Mouse (Mus musculus) G1E-ER4 (cell line): ENCODE results near the gene Stk16. TPM values are rescaled to one million over a fixed set of nuclear protein-coding genes. Genes with fewer than 3 reads are reported as not detected.

Experiments
- GATA1 ChIP-seq: IDR thresholded peaks from one replicate; pipeline ENCODE4 v1.8.0; 2012; ENCODE audit warnings: low read length, inconsistent platforms
- polyA plus RNA-seq: library from polyadenylated mRNA; stranded (reverse); fragments of >175 nt; gene quantifications from 2 replicates; pipeline ENCODE4 v1.2.3, GENCODE M21; 2012

Gene Stk16
- polyA plus RNA-seq, 1 experiment, result 217 TPM

DNA sequence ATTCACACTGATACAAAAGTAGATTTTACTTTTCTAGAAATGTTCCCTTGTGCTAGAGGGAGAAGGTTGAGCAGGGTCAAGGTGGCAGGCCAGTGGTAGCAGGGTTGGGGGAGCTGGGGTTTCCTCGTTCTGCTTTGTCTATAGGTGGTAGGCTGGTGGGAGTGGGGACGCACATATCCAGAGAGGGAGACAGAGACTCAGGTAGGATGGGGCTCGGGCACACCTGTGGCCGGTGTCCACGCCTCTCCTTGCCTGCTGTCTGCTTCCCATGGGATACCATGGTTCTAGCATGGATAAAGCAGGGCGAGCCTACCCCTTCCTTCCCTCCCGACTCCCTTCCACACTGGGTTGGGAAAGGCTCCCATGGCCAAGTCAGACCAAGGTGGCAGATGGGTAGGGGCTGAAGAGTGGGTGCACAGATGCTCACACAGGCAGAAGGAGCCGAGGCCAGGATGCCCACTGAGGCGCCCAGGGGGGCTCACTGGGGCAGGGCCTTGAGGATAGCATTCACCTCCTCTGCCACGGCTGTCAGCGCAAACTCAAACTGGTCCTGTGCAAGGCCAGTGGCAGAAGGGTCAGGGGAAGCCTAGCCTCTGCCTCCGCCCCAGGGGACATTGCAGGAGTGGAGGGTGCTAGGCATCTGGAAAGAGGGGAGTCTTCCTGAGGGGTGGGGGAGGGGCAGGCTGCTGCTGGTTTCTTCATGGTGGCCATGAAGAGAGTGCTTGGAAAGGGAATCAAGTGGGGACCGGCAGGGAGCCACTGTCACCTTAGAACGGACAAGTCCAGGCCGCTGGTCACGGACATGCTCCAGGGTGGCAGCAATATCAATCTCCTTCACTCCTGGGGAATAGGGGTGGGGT lies 36.7 kb downstream of the Stk16 start:
- no peak for TF ChIP-seq GATA1

DNA sequence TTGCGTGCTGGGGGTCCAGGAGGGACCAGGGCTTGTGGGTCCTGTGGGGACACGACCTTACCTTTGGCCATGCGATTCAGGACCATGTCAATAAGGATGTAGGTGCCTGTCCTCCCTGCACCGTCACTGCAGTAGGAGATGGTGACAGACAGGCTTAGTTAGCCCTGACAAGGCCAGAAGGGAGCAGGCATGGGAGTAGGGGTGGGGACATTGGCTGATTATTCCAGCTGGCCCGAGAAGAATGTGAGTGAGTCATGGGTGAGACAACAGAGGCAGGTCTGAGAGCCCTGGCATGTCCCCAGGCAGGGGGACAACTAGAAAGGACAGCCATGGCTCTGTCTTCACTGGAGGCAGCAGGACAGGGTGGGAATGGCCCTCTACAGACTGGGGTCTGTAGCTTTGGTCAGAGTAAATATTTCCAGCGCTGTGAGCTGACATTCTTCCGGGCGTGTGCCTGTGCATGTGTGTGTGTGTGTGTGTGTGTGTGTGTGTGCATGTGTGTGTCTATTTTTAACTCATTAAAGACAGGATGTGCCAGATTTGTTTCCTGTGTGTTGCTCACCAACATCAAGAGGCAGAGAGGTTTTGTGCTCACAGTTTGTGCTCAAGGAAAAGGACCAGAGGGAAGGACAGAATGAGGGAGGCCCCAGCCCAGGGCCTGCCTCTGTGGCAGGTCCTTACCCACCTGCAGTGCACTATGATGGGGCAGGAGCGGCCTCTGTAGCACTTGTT lies 37.6 kb downstream of the Stk16 start:
- TF ChIP-seq GATA1, result no peak

DNA sequence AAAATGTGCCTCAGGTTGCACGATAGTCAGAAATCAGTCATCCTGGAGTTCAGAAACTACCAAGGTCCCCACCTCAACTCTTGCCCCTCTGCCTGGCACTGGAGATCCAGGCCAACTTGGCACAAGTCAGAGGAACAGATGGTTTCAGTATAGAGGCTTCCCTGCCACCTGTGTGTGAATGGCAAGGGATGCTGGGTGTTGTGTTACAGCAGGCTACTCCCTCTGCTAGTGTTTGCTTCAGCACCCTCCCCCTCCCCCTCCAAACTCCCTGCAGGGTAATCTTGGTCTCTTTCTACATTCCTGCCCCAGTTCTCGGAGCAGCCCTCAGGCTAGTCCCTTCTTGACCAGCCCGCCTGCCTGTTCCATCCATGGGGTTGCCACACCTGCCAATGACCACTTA lies 39.9 kb downstream of the Stk16 start:
- TF ChIP-seq GATA1, result no peak

DNA sequence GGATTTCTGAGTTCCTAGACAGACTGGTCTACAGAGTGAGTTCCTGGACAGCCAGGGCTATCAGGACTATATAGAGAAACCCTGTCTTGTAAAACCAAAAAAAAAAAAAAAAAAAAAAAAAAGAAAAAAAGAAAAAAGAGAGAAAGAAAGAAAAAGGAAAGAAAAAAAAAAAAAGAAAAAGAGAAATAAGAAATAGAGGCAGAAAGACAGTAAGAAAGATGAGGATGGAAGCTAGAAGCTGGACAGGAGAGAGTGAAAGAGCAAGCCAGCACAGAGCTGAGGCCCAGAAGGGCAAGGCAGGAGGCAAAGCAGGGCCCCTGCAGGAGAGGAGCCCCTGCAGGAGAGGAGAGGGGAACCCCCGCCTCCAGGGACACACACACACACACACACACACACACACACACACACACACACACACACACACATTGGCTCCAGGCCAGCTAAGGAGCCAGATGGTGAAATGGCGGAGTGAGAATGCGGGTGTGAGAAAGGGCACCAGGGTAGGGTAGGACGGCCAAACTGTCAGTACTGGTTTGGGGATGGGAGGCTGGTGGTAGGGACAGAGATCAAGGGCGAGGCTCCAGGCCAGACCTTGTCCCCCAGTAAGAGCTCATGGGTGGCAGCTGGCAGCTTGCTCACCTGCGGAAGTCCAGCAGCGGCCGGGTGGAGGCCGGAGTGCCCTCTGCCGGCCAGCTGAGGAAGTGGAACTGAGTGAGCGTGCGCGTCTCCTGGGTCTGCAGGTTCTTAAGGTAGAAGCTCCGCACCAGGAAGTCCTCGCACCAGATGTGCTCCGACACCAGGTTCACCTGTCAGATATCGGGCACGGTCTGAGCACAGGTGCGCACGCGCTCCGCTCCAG lies 40.7 kb downstream of the Stk16 start:
- no peak for TF ChIP-seq GATA1

DNA sequence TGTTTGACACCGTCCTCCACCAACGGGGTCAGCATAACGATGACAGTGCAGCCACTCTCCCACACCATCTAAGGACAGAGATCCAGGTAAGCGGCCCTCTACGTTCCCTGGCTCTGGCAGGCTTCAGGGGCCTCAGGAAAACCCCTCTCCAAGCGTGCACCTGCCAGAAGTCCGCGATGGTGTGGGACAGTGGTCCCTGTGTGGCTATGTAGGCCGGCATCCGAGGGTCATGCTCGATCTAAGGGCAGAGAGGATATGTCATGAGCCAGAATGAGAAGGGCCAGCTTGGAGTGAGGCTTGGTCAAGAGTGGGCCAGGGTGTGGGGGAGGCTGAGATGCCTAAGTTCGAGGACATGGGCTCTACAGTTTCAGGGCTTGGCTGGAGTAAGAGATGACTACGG lies 41.7 kb downstream of the Stk16 start:
- no peak for TF ChIP-seq GATA1

DNA sequence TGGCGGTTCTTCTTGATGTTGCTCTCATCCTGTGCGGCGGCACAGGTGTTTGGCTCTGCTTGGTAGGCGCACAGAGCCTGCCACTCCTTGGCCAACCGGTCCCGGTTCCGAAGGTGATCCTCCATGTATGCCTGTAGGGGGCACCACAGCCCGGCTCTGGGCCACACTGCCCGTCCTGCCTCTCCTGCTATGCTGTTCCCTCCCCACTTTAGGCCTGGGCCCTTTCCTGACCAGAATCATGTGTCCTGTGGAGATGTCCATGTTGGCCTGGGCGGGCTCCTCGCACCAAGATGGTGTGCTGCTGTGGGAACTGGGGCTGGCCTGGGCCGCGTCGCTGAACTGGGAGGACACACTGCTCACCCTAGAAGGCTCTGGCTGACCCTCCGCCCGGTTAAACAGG lies 42.4 kb downstream of the Stk16 start:
- no peak for TF ChIP-seq GATA1

DNA sequence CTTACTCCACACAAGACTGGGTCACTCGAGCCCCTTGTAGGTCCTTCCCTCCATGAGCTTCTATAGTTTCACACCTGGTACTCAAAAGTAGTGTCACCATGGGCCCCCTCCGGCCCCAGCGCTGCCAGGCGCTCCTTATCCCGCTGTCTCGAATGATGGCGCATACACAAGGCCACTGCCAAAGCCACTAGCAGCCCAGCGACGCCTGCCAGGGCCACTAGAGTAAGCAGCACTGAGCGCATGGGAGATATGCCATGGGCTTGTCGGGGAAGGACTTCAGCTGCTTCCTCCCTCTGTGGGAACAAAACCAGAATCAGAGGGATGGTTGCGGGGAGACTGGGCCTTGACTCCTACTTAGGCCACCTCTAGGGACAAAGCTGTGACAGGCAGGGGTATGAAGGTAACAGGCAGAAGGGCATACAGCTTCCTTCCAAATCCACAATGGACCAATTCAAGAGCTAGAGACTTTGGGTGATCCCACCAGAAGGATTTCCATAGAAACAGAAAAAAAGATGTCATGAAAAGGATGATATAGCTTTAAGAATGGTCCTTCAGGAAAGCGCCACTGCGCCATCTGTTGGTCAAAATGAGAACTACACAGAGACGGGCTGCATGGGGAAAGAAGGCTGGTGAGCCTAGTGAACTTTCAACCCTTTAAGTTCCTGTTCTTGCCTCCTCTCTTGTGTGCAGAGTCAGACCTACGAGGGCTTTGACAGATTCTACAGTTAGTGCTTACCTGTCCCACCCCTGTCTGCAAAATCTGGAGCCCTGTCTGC lies 43.4 kb downstream of the Stk16 start:
- TF ChIP-seq GATA1, result no peak

DNA sequence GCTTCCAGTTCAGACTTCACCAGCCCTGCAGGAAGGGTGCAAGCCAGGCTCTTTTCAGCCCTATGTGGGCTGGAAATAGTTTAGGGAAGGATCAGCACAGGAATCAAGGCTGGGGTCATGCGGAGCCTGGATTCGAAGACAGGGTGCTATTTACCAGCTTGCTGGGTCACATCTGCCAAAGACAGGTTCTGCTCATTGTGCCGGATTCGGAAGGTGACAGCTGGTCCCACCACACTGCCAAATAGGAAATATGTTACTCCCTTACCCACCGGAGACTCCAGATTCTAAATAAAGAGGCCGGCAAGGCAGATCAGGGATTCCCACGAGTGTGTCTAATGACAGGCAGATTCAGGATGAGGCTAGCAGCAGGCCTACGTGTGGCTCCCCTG lies 44.0 kb downstream of the Stk16 start:
- TF ChIP-seq GATA1, result no peak

DNA sequence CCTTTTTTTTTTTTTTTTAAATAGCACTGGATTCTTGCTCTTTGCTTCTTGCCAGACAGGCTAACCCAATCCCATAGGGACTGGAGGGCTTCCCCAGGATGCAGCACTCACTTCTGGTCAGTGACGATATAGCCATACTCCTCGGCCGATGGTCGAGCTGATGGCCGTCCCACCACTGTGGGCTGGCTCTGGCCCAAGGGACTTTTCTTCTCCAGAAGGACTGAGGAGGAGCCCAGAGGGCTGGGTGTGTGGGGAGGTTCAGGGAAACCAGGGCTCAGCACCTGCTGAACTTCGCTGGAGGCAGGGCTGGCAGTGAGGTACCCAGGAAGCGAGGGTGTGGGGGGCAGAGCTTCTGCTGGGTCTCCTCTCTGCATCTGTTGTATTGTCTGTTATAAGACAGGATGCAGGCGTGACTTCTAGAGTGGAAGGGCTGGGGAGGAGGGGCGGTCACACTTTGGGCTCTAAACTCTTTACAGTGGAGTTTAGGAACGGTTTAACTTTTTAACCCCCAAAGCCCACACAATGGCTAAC lies 44.9 kb downstream of the Stk16 start:
- no peak for TF ChIP-seq GATA1

DNA sequence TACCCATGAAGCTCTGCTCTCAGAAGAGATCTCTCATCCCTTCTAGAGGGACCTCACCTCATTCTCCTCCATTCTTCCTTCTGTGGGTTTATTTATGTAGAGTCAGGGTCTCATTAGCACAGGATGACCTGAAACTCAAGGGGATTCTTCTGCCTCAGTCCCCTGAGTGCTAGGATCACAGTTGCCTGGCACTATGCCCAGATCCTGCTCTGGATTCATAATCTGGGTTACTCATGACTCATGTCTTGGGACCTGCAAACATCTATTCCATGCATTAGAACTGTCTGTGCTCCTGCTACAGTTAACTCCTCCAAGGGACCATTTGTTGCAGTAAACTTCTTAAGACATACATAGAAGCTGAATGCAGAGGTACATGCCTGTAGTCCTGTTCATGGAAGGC lies 50.6 kb downstream of the Stk16 start:
- TF ChIP-seq GATA1, result no peak

DNA sequence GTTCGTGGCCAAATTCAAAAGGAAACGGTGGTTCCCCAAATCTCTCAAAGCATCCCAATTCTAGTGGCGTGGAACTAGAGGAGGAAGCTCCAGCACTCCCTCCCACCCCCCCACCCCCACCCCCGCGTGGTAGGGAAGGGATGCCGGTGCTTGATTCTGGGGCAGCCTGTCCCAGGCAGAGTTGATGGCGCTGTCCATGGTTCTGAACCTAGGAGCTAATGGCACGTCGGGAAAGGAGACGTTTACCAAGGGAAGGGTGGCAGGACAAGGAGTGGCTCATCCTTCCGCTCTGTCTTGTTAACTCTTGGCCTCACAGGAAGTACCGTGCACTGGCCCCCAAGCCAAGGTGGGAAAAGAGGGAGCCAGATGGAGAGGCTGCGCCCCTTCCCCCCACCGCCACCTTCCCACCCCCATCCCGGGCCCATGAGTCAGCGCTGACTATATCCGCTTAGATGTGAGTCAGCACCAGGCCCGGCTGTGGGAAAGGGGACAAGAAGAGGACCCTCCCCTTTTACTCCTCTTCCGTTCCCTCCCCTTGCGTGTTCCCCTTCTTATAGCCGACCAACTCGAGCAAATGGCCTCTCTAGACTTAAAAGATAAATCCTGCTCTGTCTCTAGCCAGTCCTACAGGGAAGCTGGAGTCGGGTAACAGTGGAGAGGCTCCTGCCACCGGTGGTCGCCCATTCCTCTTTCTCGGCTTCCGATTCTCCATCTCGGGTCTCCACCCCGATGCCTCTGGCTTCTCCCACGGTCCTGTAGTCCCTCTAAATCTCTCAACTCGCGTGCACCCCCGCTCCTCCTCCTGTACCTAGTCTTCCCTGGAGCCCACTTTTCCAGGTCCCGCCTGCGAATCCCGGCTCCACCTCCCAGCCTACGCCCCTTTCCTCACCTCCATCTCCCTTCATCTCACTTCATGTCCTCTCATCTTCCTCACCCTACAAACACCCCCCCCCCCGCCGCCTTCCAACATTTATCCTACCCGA lies 52.6 kb downstream of the Stk16 start:
- no peak for TF ChIP-seq GATA1

DNA sequence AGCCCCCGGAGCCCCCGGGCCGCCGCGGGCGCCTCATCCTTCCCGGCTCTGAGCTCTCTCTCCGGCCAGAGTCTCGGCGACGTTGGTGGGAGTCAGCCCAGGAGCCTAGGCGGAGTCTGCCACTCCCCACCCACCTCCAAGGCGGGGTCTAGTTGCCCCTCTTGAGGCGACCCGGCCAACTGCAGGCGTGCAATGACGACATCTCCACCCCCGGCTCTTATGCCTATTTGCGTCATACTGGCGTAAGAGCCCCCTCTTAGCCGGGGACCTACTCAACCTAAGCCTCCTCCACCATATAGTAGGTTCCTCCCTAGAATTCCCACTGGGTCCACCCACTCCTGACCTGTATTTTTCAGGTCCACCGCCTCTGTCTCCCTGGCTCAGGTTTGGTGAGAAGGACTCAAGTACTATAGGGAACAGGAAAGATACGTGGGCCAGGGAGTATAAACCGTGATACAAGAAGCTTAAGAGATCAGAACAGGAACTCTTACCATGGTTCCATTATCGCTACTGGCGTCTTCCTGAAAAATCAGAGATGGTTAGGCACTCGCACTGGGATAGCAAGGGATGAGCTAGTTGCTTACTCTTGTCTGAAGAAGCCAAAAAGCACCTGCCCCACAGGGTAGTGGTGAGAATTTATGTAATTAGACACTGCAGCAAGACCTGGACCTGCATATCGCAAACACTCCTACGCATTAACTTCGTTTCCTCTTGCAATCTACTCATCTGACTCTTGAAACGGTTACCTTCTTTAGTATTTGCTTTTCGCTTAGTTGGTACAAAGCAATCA lies 53.6 kb downstream of the Stk16 start, which contains the start of gene Ptprn:
Ptprn (minus strand) TSS at position 412 of the 790 bp plus-strand sequence.
- no peak for TF ChIP-seq GATA1

Other genes starting within 250 kb of the Stk16 start
- gene Nhej1, start 85.6 kb upstream of the Stk16 start, polyA plus RNA-seq, result 0.24 and 0.27 TPM in 2 replicates
- gene Slc23a3, start 76.9 kb upstream of the Stk16 start, polyA plus RNA-seq, result 0.13 TPM in 2 replicates
- gene Cnppd1, start 68.1 kb upstream of the Stk16 start, polyA plus RNA-seq, result 92.2 and 100 TPM in 2 replicates
- gene Retreg2, start 68.1 kb upstream of the Stk16 start, polyA plus RNA-seq, result 93.7 and 148 TPM in 2 replicates
- gene Zfand2b, start 42.2 kb upstream of the Stk16 start, polyA plus RNA-seq, result 21.4 and 28.2 TPM in 2 replicates
- 17.2 and 22.2 TPM in 2 replicates for gene Abcb6, start 30.4 kb upstream of the Stk16 start, polyA plus RNA-seq
- 14.3 and 16.1 TPM in 2 replicates for gene Ankzf1, start 18.7 kb upstream of the Stk16 start, polyA plus RNA-seq
- 44.2 and 52.5 TPM in 2 replicates for gene Atg9a, start 18.6 kb upstream of the Stk16 start, polyA plus RNA-seq
- gene Glb1l, start within 50 bp of the Stk16 start, polyA plus RNA-seq, result 0.45 and 0.86 TPM in 2 replicates
- gene Tuba4a, start 9.0 kb downstream of the Stk16 start, polyA plus RNA-seq, result 26.0 and 85.0 TPM in 2 replicates
- gene A630095N17Rik, start 21.3 kb downstream of the Stk16 start, polyA plus RNA-seq, result not detected in 2 replicates
- 11.3 and 14.7 TPM in 2 replicates for gene Dnajb2, start 25.6 kb downstream of the Stk16 start, polyA plus RNA-seq
- 1.1 and 1.4 TPM in 2 replicates for gene Ptprn, start 53.7 kb downstream of the Stk16 start, polyA plus RNA-seq
- not detected in 2 replicates for gene Resp18, start 67.6 kb downstream of the Stk16 start, polyA plus RNA-seq
- gene Dnpep, start 107.2 kb downstream of the Stk16 start, polyA plus RNA-seq, result 46.2 and 77.7 TPM in 2 replicates
- 1.4 and 1.6 TPM in 2 replicates for gene Des, start 149.5 kb downstream of the Stk16 start, polyA plus RNA-seq
- 0.09 and 0.33 TPM in 2 replicates for gene Speg, start 164.5 kb downstream of the Stk16 start, polyA plus RNA-seq
- gene Gmppa, start 225.1 kb downstream of the Stk16 start, polyA plus RNA-seq, result 292 TPM in 2 replicates
- gene Asic4, start 239.6 kb downstream of the Stk16 start, polyA plus RNA-seq, result 0.40 and 0.56 TPM in 2 replicates